10 mouse cellular contexts compared by ENCODE assay signal in the genomic region with DNA sequence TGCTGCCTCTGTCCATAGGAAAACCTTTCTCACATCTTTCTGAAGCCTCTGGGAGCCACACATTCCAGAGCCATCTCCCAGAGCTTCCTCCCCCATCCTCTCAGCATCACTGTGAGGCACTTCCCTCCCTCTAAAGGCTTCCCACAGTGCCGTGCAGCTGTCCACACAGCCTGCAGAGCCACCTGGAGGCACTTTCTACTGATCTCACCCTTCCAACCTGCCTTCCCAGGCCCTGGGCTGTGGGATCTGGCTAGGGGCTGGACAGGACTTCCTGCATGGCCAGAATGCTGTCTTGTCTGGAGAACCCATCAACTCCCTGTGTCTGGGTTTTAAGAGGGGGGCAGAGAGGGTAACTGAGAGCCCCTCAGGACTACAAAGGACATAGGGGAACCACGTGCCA. TPM values are rescaled to one million over a fixed set of nuclear protein-coding genes. Genes with fewer than 3 reads are reported as not detected.
DNase-seq lines count a peak whose midpoint lies in the region; ATAC-seq lines count a peak whose summit lies in the region.
"Had no signal": no experiment of that assay in that cellular context is flagged by ENCODE, and none has a peak within 500 bp of the region (broad histone marks: within the 10 kb centered on the region; RNA-seq: fewer than 3 reads in every experiment).

No protein-coding gene starts in this region.

- no peak overlapping the region for H3K4me3 ChIP-seq in kidney, embryonic 16.5 days (ENCODE audit: low read length)
- H3K4me3 ChIP-seq in limb, embryonic 11.5 days (ENCODE audit: low read depth, low read length) = no peak overlapping the region
- H3K4me3 ChIP-seq: heart, embryonic 15.5 days; megakaryocyte, embryonic 14.5 days had no signal

- H3K4me2 ChIP-seq in kidney, embryonic 16.5 days (replicated peaks; ENCODE audit: low read depth, low read length) = no peak overlapping the region
- H3K4me2 ChIP-seq in limb, embryonic 11.5 days (ENCODE audit: low read depth, severe bottlenecking) = no peak overlapping the region
- H3K4me2 ChIP-seq: heart, embryonic 15.5 days had no signal

- ATAC-seq in kidney, embryonic 16.5 days (ENCODE audit: low FRiP score, low TSS enrichment) = peak; percentile 81
- peak; percentile 58; the same call in 1 of the 2 replicates for ATAC-seq in limb, embryonic 11.5 days (ENCODE audit: insufficient number of reproducible peaks, low FRiP score, low TSS enrichment, low read depth)
- ATAC-seq in CD4-positive, CD25-positive, alpha-beta regulatory T cell, adult 4 months = no peak

- no peaks in the 10 kb centered on the region for H3K27me3 ChIP-seq in kidney, embryonic 16.5 days (ENCODE audit: insufficient read depth, low read length)
- H3K27me3 ChIP-seq in limb, embryonic 11.5 days (ENCODE audit: control insufficient read depth, insufficient read depth, low read length) = no peaks in the 10 kb centered on the region
- H3K27me3 ChIP-seq: heart, embryonic 15.5 days had no signal

- 0 out of 2 replicates have a peak overlapping the region, but pooled peaks have one; percentile 5 for H3K9ac ChIP-seq in kidney, embryonic 16.5 days (replicated peaks; ENCODE audit: low read length)
- no peak overlapping the region for H3K9ac ChIP-seq in limb, embryonic 11.5 days (ENCODE audit: low read length)
- H3K9ac ChIP-seq: heart, embryonic 15.5 days had no signal

- H3K27ac ChIP-seq in kidney, embryonic 16.5 days (ENCODE audit: low read length) = no peak overlapping the region
- H3K27ac ChIP-seq in limb, embryonic 11.5 days (replicated peaks; ENCODE audit: low read depth, low read length) = peak overlapping the region; percentile 21; the same call in 1 of the 2 replicates
- H3K27ac ChIP-seq: heart, embryonic 15.5 days had no signal

- H3K36me3 ChIP-seq in kidney, embryonic 16.5 days (ENCODE audit: insufficient read depth, low read length) = no peaks in the 10 kb centered on the region
- H3K36me3 ChIP-seq in limb, embryonic 11.5 days (ENCODE audit: control insufficient read depth, insufficient read depth, low read length) = no peaks in the 10 kb centered on the region
- H3K36me3 ChIP-seq: heart, embryonic 15.5 days had no signal

- H3K4me1 ChIP-seq in kidney, embryonic 16.5 days (ENCODE audit: insufficient read depth, low read length) = peaks cover 33% of the 10 kb centered on the region
- peaks cover 4% of the 10 kb centered on the region for H3K4me1 ChIP-seq in limb, embryonic 11.5 days (ENCODE audit: control insufficient read depth, insufficient read depth, low read length)

- DNase-seq in kidney, postnatal 25 days = no peak
- peak; percentile 55 for DNase-seq in Muller cell, postnatal 12 days (ENCODE audit: inconsistent ontology term)
- DNase-seq in embryo, embryonic 10.5 days (ENCODE audit: low spot score) = peak; percentile 65
- peak; percentile 55 for DNase-seq in limb, embryonic 11.5 days (ENCODE audit: low spot score)
- no peak for DNase-seq in adrenal gland, postnatal 4 days (ENCODE audit: low spot score in 2 of 2)
- DNase-seq in thymus, postnatal 25 days = no peak

- 24% methylated on average over 2 of the region's 2 CpGs for WGBS in kidney, embryonic 16.5 days
- WGBS in limb, embryonic 11.5 days = 25% methylated on average over 2 of the region's 2 CpGs

- H3K9me3 ChIP-seq in kidney, embryonic 16.5 days (ENCODE audit: low read length) = no peaks in the 10 kb centered on the region
- H3K9me3 ChIP-seq in limb, embryonic 11.5 days (ENCODE audit: control insufficient read depth, low read length) = no peaks in the 10 kb centered on the region
- H3K9me3 ChIP-seq: heart, embryonic 15.5 days; megakaryocyte, embryonic 14.5 days had no signal

RNA-seq across cellular contexts. Expression of a gene that starts 31.0 kb away (rescaled TPM):
- 23.7 and 27.0 TPM in 2 replicates for polyA plus RNA-seq in kidney, embryonic 16.5 days (2015; fragmentation: Nextera tagmentation; extraction: Ambion mirVana)
- polyA plus RNA-seq in limb, embryonic 11.5 days (2014; fragmentation: Nextera tagmentation; extraction: Ambion mirVana) = 14.5 and 15.0 TPM in 2 replicates
- 10 to 100 TPM; 35.1 to 48.7 TPM for total RNA-seq in adrenal gland, postnatal 4 days (2021)
- 10 to 100 TPM; 21.9 to 33.0 TPM for polyA plus RNA-seq in CD4-positive, CD25-positive, alpha-beta regulatory T cell, adult 4 months (2017; shearing (Covaris generic))

RNA-seq across cellular contexts. Expression of a gene that starts 32.3 kb away (rescaled TPM):
- polyA plus RNA-seq in kidney, embryonic 16.5 days (2015; fragmentation: Nextera tagmentation; extraction: Ambion mirVana) = 257 and 266 TPM in 2 replicates
- polyA plus RNA-seq in limb, embryonic 11.5 days (2014; fragmentation: Nextera tagmentation; extraction: Ambion mirVana) = 68.1 and 72.2 TPM in 2 replicates
- total RNA-seq in adrenal gland, postnatal 4 days (2021) = 100 to 1,000 TPM; 265 to 295 TPM
- polyA plus RNA-seq in CD4-positive, CD25-positive, alpha-beta regulatory T cell, adult 4 months (2017; shearing (Covaris generic)) = not detected

RNA-seq across cellular contexts. Expression of a gene that starts 39.0 kb away (rescaled TPM):
- polyA plus RNA-seq in kidney, embryonic 16.5 days (2015; fragmentation: Nextera tagmentation; extraction: Ambion mirVana) = not detected in 2 replicates
- polyA plus RNA-seq in limb, embryonic 11.5 days (2014; fragmentation: Nextera tagmentation; extraction: Ambion mirVana) = 0.27 TPM in 1 of 2 replicates, not detected in the other
- total RNA-seq in adrenal gland, postnatal 4 days (2021) = not detected
- polyA plus RNA-seq in CD4-positive, CD25-positive, alpha-beta regulatory T cell, adult 4 months (2017; shearing (Covaris generic)) = not detected
- polyA plus RNA-seq: heart, embryonic 15.5 days had no signal

RNA-seq across cellular contexts. Expression of a gene that starts 56.7 kb away (rescaled TPM):
- 53.0 and 57.0 TPM in 2 replicates for polyA plus RNA-seq in kidney, embryonic 16.5 days (2015; fragmentation: Nextera tagmentation; extraction: Ambion mirVana)
- polyA plus RNA-seq in limb, embryonic 11.5 days (2014; fragmentation: Nextera tagmentation; extraction: Ambion mirVana) = 12.2 and 12.8 TPM in 2 replicates
- total RNA-seq in adrenal gland, postnatal 4 days (2021) = 100 to 1,000 TPM; 121 to 156 TPM
- 1 to 10 TPM; 5.8 to 7.7 TPM for polyA plus RNA-seq in CD4-positive, CD25-positive, alpha-beta regulatory T cell, adult 4 months (2017; shearing (Covaris generic))

Comparison
In these comparisons a context has a peak if more than half of its experiments do, and no peak if none do; other contexts are left out.
1. DNase-seq: peak in Muller cell, postnatal 12 days (single experiment), embryo, embryonic 10.5 days (single experiment) and limb, embryonic 11.5 days (single experiment); none in kidney, postnatal 25 days (0 of 2), adrenal gland, postnatal 4 days (0 of 2) and thymus, postnatal 25 days (single experiment).
2. RNA of a gene that starts 32.3 kb away (polyA plus RNA-seq): 257 to 266 TPM in kidney, embryonic 16.5 days and 68.1 to 72.2 TPM in limb, embryonic 11.5 days; not detected in CD4-positive, CD25-positive, alpha-beta regulatory T cell, adult 4 months; every median in the first group is over 10 times any median in the second.